Mouse (Mus musculus): ENCODE measurements around the gene Fes. TPM values are rescaled to one million over a fixed set of nuclear protein-coding genes. Genes with fewer than 3 reads are reported as not detected.

Gene Fes
- total RNA-seq, 2 experiments from 2014 or later: 16.4 to 21.5 TPM

DNA sequence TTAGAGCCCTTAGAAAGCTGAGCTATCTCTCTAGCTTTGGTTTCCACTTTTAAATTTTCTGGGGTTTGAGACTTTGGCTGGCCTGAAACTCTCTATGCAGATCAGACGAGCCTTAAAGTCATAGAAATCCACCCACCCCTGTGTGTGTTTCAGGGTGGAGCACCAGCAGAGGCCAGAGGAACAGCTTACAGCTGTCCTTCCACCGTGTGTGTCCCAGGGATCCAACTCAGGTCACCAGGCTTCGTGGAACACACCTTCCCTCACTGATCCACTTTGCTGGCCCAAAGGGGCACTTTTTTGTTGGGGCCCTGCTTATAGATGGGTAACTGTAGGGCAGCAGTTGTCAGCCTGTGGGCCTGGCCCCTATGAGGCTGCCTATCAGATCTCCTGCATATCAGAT, 13.5 kb downstream of the Fes start:
- no peak for DNase-seq

DNA sequence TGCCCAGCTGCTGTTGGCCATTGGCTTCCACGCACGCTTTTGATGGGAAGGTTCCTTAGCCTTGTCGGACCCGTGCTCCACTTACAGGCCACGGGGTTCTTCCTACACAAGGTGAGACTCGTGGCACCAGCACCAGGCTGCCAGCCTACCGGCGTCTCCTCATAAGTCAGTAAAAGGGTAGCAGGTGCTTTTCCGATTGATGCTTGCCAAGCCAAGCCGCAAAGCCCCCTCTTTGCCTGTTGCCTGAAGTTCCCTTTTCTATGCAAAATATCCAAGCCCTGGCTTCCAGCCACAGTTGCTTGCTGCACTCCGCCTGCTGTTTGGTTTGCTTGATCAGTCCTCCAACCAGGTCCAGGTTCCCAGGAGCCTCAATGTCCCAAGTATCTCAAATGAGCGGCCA, 13.9 kb downstream of the Fes start:
- no peak for DNase-seq

DNA sequence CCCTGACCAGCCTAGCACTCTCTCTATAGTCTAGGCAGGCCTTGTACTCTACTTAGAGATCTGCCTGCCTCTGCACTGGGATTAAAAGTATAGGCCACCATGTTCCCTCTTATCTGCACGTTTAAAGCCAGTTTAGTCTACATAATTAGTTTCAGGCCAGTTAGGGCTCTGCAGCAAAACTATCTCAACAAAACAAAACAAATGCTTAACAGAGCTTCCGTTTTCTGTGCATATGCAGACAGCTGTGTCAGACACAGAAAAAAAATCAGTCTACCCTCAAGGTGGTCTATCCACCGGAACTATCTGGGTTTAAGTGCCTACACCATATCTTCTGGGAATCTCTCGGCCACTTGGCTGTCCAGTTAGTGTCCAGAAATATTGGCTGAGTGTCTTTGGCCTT, 14.4 kb downstream of the Fes start:
- no peak for DNase-seq

DNA sequence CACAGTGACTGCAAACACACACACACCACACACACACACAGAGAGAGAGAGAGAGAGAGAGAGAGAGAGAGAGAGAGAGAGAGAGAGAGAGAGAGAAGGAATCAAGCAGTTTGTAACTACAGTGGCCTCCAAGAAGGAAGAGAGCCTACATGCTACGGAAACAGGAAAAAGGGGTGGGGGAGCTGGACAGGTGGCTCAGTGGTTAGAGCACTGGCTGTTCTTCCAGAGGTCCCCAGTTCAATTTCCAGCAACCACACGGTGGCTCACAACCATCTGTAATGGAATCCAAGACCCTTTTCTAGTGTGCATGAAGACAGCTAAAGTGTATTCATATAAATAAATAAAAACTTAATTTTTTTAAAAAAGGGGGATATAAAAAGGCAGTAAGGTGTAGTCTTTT, 15.1 kb downstream of the Fes start:
- DNase-seq: no peak

DNA sequence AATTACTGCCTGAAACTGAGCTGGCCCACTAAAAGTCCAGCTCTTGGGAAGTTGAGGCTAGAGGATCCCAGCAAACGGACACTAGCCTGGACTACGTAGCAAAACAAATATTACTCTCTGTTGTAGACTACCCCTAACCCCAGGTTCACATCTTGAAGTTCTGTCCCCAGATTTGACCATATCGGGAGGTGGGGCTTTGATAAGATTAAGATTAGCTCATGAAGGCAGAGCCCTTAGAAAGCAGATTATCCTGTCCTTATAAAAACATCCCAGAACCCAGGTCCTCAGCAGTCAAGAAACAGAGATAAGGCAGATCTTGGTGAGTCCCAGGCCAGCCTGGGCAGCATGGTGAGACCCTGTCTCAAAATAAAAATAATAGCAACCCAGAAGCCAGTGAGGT, 15.6 kb downstream of the Fes start:
- no peak for DNase-seq

DNA sequence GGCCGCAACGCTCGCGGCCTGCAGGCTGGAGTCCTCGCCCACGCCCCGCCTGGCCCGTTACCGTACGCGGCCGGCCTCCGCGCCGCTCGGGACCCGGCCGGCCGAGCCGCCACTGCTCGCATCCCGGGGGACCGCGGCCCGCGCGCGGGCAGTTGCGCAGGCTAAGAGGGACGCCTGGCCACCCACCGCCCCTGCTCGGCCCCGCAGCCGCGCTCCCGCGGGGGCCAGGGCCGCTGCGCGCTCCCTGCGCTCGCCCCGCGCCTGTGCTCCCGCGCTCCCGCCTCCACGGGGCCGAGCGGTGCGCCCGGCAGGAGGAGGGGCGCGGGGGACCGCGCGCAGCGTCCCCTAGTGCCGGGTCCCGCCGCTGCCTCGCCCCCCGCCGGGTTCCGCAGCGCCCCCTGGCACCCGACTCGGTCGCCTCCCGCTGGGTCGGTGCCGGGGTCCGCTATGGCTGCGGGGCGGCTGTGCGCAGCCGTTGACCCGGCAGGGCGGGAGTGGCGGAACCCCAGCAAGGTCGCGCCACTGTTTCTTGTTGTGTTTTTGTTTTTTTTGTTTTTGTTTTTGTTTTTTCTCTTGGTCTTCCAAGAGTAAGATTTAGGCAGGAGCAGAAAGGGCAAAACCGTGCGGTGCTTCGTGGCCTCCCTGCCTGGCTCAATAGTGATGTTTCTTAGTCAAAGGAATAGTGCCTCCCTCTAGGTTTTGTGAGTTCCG, 16.6 kb downstream of the Fes start, which contains the start of gene Man2a2:
Man2a2 (minus strand) TSS at position 335 of the 711 bp plus-strand sequence.
- peak; percentile 92 for DNase-seq

DNA sequence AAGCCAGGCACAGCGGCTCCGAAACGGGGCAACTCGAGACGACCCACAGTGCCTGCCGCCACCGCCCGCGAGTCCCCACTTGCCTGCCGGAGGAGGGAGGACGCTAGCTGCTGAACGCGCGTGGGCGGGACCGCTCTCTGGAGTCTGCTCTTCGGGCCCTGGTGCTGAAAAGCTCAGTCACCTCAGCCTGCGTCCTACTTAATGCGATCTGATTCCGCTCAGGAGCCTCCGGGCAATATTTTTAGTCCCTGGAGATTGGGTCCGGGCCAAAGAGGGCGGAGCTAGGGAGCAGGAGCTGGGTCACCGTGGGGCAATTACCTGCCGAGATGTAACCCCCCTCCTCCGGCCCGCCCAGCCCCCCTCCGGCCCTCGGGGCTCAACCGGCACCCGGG, 17.1 kb downstream of the Fes start:
- peak; percentile 85 for DNase-seq

DNA sequence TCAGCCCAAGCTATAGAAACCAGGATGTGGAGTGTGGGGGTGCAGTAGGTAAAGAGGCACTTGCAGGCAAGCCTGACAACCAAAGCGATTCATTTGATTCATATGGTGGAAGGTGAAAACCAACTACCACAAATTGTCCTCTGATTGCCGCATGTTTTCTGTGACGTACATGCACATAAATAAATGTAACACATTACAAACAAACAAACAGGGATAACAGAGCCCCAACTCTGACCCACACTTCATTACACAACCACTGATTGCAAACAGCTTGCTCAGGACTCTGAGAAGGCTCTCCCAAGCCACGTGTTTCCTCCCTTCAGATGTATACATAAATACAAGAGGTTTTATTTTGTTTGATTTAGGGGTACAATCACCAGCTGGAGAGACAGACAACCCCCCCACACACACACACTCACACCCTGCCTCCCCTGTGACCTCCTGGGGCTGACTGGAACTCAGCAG, 17.7 kb downstream of the Fes start:
- DNase-seq: no peak

DNA sequence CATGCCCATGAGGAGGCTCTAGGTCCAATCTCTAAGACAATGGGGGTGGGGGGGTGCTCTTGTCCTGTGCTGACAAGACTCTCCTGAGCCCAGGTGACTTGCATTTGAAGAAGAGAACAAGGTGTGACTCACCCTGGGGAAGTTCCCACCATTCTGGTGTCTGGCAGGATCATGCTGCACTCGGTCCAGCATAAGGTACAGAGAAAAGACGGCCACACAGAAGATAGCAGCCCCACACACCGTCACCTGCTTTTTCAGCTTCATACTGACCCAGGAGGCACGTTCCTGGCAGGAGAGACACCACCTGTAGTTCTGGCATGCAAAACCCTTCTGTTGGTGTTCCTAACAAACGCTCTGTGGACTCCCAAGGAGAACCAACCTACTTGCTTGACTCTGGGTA, 18.3 kb downstream of the Fes start:
- no peak for DNase-seq

DNA sequence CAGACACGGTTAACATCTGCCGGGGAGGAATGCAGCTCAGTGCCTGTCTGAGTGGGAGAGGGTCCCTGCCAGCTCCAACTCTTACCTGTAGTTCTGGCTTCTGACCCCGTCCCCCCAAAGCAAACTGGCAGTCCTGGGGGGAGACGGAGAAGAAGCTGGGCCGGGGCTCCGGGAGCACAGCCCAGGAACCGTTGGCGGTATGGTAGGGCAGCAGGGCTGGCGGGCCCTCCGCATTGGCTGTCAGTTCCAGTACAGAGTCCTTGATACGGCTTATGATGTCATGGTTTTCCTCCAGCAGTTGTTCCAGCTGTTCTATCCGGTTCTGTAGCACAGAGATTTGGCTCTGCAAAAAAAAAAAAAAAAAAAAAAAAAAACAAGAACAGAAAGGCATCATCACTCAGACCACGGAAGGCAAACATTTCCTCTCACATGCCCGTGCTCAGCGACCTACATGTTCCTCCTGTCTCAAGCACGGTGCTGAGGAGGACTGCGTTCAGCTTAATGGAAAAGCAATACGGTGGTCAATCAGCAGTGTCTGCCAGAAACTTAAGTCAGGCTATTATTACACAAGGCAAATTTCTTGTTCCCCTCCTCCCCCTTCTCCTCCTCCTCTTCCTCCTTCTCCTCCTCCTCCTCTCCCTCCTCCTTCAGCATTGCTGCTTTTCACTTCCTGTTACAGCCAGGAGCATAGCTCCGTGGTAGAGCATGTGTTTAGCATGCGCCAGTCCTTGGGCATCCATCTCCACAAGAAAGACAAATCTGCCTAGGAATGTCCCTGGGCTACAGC, 18.9 kb downstream of the Fes start:
- peak; percentile 59 for DNase-seq

DNA sequence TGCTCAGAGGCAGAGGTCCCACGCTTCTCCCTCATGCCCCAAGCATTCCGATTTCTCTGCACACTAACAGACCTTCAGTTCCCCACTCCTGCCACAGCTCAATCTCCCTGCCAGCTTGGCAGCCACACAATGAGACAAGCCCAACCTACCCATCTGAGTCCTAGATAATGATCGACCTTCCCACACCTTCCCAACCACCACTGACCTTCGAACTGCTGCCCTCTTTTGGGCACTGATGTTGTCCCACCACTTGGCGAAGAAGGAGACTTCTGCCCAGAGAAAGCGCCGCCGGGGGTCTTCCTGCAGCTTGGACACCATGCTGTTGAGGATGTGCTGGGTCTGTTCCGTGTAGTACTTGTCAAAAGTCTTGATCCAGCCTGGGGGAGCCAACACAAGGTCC, 19.7 kb downstream of the Fes start:
- no peak for DNase-seq

DNA sequence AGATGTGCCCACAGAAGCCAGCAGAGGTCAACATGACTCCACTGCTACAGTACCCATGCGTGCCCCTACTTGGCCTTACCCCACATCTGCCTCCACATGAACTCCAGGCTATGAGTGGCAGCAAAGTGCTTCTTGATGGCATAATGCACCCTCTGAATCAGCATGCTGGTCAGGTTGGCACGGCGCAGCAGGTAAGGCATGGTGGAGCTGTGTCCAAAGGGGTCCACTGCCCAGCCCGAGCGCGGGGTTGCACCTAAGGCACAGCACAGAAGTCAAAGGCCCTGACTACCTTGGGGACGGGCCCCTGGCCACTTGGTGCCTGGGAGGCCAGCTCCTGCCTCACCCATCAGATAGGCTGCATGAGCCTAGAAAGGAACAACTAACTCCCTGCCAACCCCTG, 20.5 kb downstream of the Fes start:
- no peak for DNase-seq

DNA sequence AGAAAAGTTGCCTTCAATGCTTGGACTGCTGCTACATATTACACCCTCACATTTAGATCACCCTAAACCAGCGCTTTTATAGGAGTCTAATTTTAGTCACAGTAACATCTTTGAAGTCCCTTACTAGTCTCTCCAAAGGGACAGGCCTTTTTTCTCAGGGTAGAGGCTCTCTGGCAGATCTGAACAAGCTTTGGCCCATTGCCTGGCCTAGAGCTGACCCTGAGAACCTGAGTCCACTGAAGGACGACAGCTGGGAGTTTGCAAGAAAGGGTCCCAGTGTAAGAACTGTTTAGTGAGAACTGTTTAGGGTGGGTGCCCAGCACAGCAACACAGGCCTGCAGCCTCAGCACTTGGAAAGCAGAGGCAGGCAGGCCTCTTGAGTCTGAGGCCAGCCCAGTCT, 22.0 kb downstream of the Fes start:
- DNase-seq: peak; percentile 53

DNA sequence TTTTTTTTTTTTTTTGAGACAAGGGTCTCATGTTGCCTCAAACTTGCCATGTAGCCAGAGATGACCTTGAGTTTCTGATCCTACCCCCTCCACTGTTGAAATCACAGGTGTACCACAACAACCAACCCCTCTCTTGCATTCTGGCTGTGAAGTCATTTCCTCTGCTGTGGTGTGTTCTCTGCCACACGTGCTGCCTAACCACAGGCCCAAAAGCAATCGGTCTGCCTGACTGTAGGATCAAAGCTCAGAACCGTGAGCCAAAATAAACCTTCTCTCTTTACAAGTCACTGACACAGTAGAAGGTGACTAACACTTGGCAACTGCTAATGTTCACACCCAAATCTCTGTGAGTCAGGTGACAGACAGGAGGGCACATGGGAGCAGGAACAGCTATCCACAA, 27.3 kb downstream of the Fes start:
- DNase-seq: no peak

DNA sequence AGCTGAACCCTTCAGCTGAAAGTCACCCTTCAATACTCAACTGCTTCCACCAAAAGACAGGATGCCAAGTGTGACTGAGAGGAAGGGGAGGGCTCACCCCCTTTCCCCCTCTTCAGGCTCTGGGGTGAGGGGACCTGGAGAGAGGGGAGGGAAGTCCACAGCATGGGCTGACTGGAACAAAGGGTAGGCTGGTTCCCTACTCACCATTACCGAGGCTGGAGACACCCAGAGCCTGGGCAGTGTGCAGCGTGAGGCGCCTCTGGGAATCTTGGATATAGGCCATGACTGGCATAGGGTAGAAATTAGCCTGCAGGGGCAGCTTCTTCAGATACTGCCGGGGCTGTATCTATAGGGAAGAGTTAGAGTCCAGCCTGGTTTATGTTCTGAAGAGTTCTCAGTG, 29.7 kb downstream of the Fes start:
- no peak for DNase-seq

DNA sequence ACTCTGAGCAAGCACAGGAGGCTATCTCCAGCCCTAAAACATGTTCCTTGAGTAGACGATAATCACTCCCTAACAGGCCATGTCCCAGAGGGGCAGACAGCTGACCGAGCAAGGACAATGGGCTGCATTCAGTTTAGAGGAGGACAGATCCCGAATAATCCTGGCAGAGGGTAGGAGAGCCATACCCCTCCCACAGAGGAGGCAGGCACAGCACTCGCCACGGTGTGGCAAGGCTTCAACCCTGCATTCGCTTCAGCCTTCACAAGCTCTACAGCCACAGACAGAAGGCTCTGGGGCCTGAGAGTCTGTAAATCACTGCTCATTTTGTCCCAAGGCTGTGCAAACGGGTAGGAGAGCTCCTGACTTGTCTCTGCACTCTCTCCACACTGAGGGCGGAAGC, 30.6 kb downstream of the Fes start:
- DNase-seq: peak; percentile 46

DNA sequence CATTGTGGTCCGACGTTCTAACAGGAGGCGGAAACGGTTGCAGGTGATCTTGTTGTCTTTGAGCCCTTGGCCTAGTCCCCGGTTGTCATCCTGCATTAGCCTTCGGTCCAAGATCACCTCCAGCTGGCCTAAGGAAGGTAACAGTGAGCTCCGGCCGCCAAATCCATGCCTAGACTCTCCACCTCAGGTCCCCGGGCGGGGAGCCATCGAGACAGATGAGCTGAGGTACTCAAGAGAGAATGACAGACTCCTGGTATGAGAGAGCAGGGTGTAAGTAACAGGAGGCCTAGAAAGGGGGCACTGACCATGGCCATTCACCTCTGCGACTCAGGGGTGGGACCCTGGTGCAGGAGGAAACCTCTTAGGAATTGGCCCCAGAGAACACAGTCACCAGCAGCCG, 31.4 kb downstream of the Fes start:
- no peak for DNase-seq

DNA sequence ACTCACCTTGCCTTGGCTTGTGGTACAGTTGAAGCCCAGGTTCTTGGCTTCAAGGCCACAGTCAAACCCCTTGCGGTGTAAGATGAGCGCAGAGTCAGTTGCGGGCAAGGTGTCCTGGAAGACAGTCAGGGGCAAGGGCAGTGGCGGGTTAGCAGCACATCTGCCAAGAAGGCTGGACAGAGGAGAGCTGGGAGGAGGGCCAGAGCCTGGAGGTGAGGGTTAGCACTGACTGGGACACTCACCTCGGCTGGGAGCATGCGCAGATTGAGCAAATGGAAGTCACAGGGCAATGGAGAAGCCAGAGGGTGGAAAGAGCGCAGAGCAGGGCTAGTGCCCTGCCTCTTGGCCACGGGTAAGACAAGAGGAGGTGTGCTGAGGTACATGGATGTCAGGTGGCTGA, 34.8 kb downstream of the Fes start:
- DNase-seq: no peak

DNA sequence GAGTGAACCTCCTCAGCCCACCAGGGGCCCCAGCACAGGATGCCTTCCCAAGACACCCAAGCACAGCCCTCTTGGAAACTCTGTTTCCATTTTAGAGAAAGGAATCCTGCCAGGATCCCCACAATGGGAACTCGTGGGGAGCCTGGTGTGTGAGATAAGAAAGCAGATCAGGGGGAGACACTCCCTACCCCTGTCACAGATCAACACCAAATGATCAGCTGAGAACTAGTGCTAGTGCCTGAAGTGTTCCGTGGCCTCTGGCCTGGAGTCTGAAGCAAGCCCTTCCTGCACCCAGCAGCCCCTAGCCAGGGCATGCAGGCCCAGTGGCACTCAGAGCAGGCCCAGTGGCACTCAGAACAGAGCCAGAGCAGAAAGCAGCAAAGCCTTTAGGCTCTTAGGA, 36.9 kb downstream of the Fes start:
- no peak for DNase-seq

DNA sequence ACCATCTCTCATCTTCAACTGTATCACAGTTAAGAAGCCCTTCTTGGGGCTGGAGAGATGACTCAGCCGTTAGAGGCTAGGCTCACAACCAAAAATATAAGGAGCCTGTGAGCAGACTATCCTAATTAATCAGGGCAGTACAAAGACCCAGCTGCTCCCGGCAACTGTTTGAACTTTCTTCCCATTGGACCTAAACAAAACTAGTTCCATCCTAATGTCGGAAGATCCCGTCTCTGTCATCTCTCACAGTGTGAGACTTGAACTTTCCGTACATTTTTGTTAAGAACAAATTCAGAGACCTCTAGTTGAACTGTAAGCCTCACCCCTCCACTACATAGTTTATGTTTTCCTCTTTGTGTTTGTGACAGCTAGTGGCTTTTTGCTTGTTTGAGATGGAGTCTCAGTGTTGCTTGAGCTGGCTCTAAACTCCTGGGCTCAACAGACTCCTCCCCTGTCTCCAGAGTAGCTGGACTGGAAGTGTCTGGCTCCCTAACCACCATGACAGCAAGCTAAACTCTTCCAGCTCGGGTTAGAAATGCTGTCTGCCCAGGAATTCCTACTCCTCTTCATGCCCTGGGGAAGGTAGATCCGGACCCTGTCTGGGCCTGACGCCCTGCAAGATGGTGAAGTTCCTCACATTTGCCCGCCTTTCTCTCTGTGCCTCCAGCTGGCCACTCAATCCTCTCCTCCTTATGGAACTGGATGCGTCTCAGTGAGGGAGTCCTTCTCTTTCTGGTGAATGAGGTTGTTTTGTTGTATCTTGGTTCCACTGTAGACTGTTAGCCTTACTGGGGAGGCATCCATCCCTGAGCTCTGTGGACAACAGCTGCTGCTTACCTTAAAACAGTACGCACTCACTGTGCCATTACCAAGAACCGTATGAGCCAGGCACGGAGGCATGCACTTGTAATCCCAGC, 39.8 kb downstream of the Fes start:
- no peak for DNase-seq

DNA sequence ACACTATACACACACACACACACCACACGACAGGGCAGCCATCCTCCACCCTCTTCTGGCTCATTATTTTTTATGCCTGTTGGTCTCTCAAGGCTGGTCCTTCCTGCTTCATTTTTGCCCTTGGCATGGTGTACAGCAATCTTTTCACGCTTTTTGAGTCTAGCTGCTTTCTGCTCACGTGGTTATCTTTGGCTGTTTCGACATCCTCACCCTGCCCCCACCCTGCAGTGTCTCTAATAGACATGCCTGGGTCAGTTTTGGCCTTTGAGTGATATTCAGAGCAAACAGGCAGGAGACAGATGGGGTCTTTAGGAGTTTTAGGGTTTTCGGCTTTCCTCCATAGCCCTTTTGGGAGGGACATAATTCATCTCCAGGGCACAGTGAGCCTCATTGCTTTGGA, 40.9 kb downstream of the Fes start:
- DNase-seq: no peak

DNA sequence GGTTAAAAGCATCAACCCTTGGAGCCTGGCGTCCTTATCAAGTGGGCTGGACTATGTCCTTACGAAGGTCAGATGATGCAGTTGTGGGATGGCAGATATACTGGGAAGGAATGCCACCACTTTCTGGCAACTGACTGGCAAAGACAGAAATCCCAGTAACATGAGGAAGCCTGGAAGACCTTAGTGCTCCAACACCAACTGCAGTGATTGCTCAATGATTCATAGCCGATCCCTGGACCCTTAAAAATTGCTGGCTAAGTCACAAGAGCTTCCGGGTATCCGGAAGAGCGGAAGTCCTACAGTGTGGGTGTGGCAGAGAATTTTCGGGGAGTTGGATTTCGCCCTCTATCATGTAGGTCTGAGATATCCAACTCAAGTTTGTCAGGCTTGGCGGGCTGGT, 41.6 kb downstream of the Fes start:
- no peak for DNase-seq

Data from heart, postnatal 4 days (tissue).